8 mouse cellular contexts compared by ENCODE assay signal in the genomic region with DNA sequence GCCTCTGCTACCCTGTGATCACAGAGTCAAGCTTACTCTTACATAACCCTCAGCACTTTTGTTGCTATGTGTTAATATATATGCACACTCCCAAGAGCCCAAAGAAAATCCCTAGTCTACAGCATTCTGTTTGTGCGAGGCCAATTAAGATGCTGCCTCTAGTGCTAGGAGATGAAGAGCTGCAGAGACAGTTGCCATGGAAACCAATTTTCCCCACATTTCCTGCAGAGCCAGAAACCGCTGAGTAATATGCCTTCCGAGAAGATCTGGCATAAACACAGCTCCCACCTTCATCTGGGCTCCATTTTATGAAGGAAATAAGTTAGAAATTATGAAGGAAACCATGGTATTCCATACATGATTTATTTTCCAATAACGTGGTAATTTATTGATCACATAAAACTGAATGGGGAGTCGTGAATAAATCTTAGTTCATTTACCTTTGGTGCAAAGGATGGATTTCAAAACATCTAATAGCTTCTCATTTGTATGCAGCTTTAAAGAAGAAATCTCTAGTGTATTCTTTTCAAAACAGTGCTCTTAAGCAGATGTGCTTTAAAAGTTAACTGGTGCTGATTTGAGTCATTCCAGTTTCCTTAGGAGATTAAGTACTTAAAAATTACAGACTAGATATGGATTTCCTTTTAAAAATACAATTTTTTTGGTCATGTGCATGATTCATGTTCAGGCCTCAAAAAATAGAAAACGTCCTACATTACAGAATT. TPM values are rescaled to one million over a fixed set of nuclear protein-coding genes. Genes with fewer than 3 reads are reported as not detected.
A peak's percentile ranks its signal among the peaks of the same experiment; 100 is the strongest.
DNase-seq lines count a peak whose midpoint lies in the region; ATAC-seq and TF ChIP-seq lines count a peak whose summit lies in the region.

No protein-coding gene starts in this region.

- peak; percentile 95 for ATAC-seq in hindbrain, embryonic 15.5 days (ENCODE audit: low FRiP score, low read depth)
- ATAC-seq in intestine, postnatal 0 days = no peak

- H3K27me3 ChIP-seq in hindbrain, embryonic 15.5 days = no peaks in the 10 kb centered on the region
- no peaks in the 10 kb centered on the region for H3K27me3 ChIP-seq in midbrain, embryonic 10.5 days (ENCODE audit: low read depth, poor library complexity, severe bottlenecking)
- no peaks in the 10 kb centered on the region for H3K27me3 ChIP-seq in intestine, postnatal 0 days (replicated peaks; ENCODE audit: control insufficient read depth, insufficient read depth, low read length)

- TF ChIP-seq CTCF in intestine, postnatal 0 days (IDR thresholded peaks at IDR 0.05; ENCODE audit: low read depth) = no peak

- H3K4me2 ChIP-seq in hindbrain, embryonic 15.5 days = peak overlapping the region; percentile 35
- no peak overlapping the region for H3K4me2 ChIP-seq in intestine, postnatal 0 days (replicated peaks; ENCODE audit: low read depth)

- 0 out of 2 replicates have a peak, but pooled peaks cover 3% of the 10 kb centered on the region for H3K36me3 ChIP-seq in hindbrain, embryonic 15.5 days
- H3K36me3 ChIP-seq in midbrain, embryonic 10.5 days = no peaks in the 10 kb centered on the region
- H3K36me3 ChIP-seq in intestine, postnatal 0 days (ENCODE audit: control insufficient read depth, insufficient read depth) = peaks cover 20% of the 10 kb centered on the region

- H3K9ac ChIP-seq in hindbrain, embryonic 15.5 days = no peak overlapping the region
- H3K9ac ChIP-seq in intestine, postnatal 0 days (ENCODE audit: low read depth, low read length) = no peak overlapping the region

- H3K9me3 ChIP-seq in hindbrain, embryonic 15.5 days = no peaks in the 10 kb centered on the region
- H3K9me3 ChIP-seq in midbrain, embryonic 10.5 days (replicated peaks) = no peaks in the 10 kb centered on the region
- H3K9me3 ChIP-seq in intestine, postnatal 0 days (ENCODE audit: control insufficient read depth) = no peaks in the 10 kb centered on the region

- intact Hi-C loops in heart, postnatal 14 days (cut with DNase I) = loop anchor here (5.0 kb wide), 1 partner anchor 84 kb away; no protein-coding TSS in a partner anchor

- DNase-seq in R1 (ENCODE audit: low read depth, low spot score) = peak; percentile 42
- peak; percentile 39 for DNase-seq in embryo, embryonic 11.5 days (ENCODE audit: low read depth, low spot score)
- DNase-seq in midbrain, embryonic 10.5 days (ENCODE audit: low spot score) = peak; percentile 43
- no peak for DNase-seq in adrenal gland, adult (ENCODE audit: inconsistent age in 2 of 2, low spot score in 1 of 2)
- no peak for DNase-seq in thymus, postnatal 0 days (ENCODE audit: low spot score)
- DNase-seq in heart, postnatal 14 days = no peak

- no peak overlapping the region for H3K4me3 ChIP-seq in hindbrain, embryonic 15.5 days
- H3K4me3 ChIP-seq in midbrain, embryonic 10.5 days = no peak overlapping the region
- H3K4me3 ChIP-seq in intestine, postnatal 0 days (ENCODE audit: low read depth, low read length) = no peak overlapping the region

- H3K27ac ChIP-seq in hindbrain, embryonic 15.5 days (replicated peaks) = peak overlapping the region; percentile 77
- H3K27ac ChIP-seq in midbrain, embryonic 10.5 days (replicated peaks) = peak overlapping the region; percentile 64; the same call in 1 of the 2 replicates
- H3K27ac ChIP-seq in intestine, postnatal 0 days (ENCODE audit: low read depth, low read length) = no peak overlapping the region

- WGBS in hindbrain, embryonic 15.5 days = 20% methylated on average over 6 of the region's 6 CpGs
- 47% methylated on average over 6 of the region's 6 CpGs for WGBS in midbrain, embryonic 10.5 days
- 62% methylated on average over 6 of the region's 6 CpGs for WGBS in intestine, postnatal 0 days

- peaks cover 23% of the 10 kb centered on the region for H3K4me1 ChIP-seq in hindbrain, embryonic 15.5 days (replicated peaks)
- H3K4me1 ChIP-seq in midbrain, embryonic 10.5 days = peaks cover 38% of the 10 kb centered on the region
- H3K4me1 ChIP-seq in intestine, postnatal 0 days (replicated peaks; ENCODE audit: control insufficient read depth, insufficient read depth, low read length) = no peaks in the 10 kb centered on the region

RNA-seq across cellular contexts. Expression of a gene that starts 26.5 kb away (rescaled TPM):
- polyA plus RNA-seq in hindbrain, embryonic 15.5 days (2015; fragmentation: Nextera tagmentation; extraction: Ambion mirVana) = 343 and 371 TPM in 2 replicates
- polyA plus RNA-seq in midbrain, embryonic 10.5 days (2016; fragmentation: Nextera tagmentation; extraction: Ambion mirVana) = 10.8 and 17.0 TPM in 2 replicates
- polyA plus RNA-seq in thymus, postnatal 0 days (2015; fragmentation: Nextera tagmentation; extraction: Ambion mirVana) = 0.33 TPM in 1 of 2 replicates, not detected in the other
- under 1 TPM; 0.17 to 0.96 TPM for total RNA-seq in heart, postnatal 14 days (2021)
- polyA plus RNA-seq in intestine, postnatal 0 days (2015; fragmentation: Nextera tagmentation; extraction: Ambion mirVana) = 9.8 and 10.7 TPM in 2 replicates

Comparison
In these comparisons a context has a peak if more than half of its experiments do, and no peak if none do; other contexts are left out.
1. DNase-seq: peak in R1 (single experiment), embryo, embryonic 11.5 days (single experiment) and midbrain, embryonic 10.5 days (single experiment); none in adrenal gland, adult (0 of 2), thymus, postnatal 0 days (single experiment) and heart, postnatal 14 days (0 of 2).
2. RNA of a gene that starts 26.5 kb away (polyA plus RNA-seq): 343 to 371 TPM in hindbrain, embryonic 15.5 days; 10.8 to 17.0 TPM in midbrain, embryonic 10.5 days, 9.8 to 10.7 TPM in intestine, postnatal 0 days and 0.33 TPM in thymus, postnatal 0 days; every median in the first group is over 10 times any median in the second.